Mouse (Mus musculus) hematopoietic stem cell, adult 5-6 weeks (primary cell): ENCODE results near the gene Frg2f1. TPM values are rescaled to one million over a fixed set of nuclear protein-coding genes. Genes with fewer than 3 reads are reported as not detected.
A peak's percentile ranks its signal among the peaks of the same experiment; 100 is the strongest.
"Not testable (repeated sequence)": the region's sequence is repeated elsewhere in the genome, so short reads cannot be mapped to it uniquely, and the experiment has no call there.

Experiments
- ATAC-seq, 2 experiments: fragments of 125-278 bp in 1 of 2; replicated peaks in 1 of 2; 2 replicates each; pipeline ENCODE4 v1.8.0; 2016 to 2017; ENCODE audit warnings: inconsistent platforms in 2 of 2, mild to moderate bottlenecking in 2 of 2, moderate number of reproducible peaks in 2 of 2, low read depth in 1 of 2, moderate TSS enrichment in 1 of 2; ENCODE audit not compliant: low FRiP score in 2 of 2, poor library complexity in 2 of 2, severe bottlenecking in 2 of 2, insufficient read depth in 1 of 2, low TSS enrichment in 1 of 2
- total RNA-seq: library from RNA; stranded (forward); fragments of 172-1452, 232-1000 nt; gene quantifications from 2 replicates; pipeline ENCODE4 v1.2.3, GENCODE M21; 2017

Gene Frg2f1
- total RNA-seq = 2.9 and 9.8 TPM in 2 replicates

DNA sequence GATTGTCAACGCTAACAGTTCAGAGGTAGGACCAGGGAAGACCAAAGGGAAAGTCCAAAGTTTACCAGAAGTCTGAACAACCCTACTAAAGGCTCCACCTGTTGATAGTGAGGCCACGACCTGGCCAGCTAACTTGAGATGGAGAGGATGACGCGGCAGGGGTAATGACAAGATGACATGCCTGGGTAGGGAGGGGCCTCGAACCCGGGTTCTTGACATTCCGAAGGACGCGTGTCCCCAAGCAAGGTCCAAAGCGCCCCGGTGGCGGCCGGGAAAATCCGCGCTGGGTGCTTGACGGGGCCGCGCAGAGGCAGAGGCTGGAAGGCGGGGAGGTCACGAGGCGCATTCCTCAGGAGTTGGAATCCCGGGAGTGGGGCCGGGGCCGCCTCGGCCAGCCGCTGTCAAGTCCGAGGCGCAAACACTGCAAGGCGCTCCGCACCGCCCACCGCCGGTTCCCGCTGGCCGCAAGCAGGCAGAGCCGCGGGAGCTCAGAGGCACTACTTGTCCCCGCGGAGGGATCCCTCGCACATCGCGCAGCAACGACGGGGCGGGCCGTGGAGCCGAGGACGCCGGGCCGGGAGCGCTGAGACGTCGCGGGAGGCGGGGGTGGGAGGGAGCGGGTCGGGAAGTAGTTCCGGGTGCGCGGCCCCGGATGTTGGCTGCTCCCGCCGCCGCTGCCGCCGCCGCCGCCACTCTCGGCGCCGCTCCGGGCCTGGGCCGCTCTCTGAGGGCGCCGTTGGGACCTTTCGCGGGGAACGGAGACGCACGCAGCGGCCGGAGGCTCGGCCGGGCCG is at the start of gene Frg2f1:
Frg2f1 (minus strand) TSS at position 499 of the 794 bp plus-strand sequence.
- peak; percentile 80 to 93 for ATAC-seq

DNA sequence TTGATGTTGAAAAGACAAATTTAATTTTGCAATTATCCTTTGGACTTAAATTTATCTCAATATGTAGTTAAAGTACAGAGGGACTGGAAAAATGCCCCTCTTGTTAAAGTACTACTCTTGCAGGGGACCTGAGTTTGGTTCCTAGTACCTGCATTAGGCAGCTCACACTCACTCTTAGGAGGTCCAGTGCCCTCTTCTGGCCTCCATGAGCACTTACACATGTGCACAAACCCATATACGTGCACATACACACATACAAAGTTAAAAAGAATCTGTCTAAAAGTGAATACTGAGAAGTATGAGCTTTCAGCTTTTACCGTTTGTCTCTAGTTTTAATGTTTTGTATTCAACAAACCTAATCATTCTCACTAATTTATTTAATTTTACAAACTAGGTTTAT is 48.7 kb upstream of the Frg2f1 start:
- no peak for ATAC-seq

DNA sequence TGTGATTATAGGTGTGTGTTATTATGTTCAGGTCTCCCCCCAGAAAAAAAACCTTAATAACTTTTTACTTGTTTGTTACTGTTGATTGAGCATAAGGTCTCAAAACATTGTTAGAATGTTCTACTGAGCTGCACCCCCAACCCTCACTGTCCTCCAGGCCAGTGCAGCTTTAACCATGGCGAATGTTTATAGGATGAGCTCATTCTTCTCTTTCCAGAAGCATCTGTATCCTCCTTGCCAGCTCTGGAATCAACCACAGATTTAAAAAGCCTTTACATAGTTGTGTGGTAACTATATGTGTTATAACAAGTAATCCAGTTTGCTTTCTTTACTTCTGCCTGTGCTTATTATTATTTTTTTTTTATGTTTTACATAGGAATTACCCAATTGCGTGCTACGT is 36.1 kb upstream of the Frg2f1 start:
- ATAC-seq = no peak

DNA sequence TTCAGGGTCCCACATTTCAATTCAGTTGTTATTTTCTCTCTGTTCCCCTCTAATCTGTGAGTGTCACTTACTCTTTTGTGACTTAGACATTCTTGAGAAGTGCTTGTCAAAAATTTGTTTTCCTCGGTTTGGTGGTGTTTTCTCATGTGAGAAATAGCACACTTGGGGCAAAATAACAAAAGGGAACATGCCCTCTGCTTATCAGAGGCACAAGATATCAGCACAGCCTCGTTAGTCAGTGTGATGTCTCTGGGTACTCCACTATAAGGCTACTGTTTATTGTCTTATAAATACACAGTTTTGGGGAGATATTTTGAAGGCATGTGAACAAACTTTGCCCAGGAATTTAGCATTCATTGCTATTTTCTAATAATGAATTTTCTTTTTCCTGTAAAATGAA is 35.2 kb upstream of the Frg2f1 start:
- no peak for ATAC-seq

DNA sequence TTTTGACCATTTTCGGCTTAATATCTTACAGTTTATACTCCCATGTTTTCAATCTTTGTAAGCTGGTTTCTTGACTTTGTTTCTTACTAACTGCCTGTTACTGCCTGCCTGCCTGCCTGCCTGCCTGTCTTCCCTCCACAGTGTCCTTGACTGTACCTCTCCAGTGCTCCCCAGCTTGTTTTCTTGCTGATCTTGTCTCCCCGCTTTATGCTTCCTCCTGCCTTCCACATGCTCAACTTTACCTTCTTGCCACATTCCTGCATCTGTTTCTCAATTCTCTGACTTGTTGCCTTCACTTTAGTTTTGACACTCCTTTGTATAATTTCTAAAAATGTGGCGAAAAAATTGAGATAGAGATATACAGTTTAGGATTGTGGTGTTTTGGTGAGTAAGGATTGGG is 33.4 kb upstream of the Frg2f1 start:
- no peak; a peak in 1 of 4 replicates for ATAC-seq

DNA sequence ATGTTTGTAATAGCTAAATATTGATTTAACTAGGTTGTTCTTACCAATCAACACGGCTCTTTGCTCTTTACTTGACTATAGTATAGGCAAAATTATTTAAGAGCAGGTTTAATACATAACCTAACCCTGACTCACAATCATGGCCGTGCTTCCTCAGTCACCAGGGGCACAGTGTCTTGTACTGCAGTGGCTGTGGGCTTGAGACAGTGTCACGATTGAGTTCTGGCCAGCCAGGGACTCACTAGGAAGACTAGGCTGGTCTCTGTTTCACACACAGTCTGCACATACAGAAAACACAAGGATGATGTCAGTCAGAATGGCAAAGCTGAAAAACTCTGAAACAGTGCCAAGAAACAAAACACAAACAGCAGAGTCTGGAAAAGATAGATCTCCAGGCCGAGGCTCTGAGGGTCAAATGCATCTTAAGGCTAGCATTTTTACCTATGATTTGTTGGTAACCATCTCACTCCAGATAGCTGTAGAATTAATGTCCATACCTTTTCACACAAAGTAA is 27.1 kb upstream of the Frg2f1 start:
- ATAC-seq = no peak

DNA sequence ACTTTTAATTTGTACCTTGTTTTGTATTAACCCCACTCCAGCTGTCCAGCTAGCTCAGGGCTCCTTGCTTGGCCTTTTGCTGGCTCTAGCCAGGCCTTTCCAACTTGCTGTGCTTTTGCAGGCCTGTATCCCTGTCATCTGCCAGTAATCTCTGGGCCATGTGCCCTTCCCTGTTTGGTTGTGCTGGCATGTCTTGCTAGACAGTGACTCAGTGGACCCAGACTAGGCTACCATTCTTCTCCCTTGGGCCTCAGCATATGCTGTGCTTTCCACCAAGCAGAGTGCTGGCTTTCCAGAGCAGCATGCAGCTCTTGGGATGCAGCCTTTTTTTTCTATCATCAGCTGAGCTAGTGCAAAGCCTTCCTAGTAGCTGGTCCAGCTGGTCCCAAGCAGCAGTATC is 23.8 kb upstream of the Frg2f1 start:
- ATAC-seq = no peak

DNA sequence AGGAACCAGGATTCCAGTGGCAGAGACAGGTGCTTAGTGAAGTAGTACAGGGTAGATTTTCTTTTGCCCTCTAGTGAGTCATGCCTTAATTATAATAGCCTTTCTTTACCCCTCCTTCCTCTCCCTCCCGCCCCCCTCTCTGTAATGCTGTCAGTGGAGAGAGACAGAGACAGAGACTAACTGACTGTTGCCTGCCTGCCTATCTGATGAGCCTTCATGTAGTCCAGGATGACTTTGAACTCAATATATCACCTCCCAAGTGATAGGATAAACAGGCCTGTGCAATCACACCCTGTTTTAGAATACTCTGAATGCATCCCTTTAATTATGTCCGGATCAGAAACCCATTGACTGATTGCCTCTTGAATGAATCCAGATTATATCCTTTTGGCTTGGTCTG is 16.1 kb upstream of the Frg2f1 start:
- no peak for ATAC-seq

DNA sequence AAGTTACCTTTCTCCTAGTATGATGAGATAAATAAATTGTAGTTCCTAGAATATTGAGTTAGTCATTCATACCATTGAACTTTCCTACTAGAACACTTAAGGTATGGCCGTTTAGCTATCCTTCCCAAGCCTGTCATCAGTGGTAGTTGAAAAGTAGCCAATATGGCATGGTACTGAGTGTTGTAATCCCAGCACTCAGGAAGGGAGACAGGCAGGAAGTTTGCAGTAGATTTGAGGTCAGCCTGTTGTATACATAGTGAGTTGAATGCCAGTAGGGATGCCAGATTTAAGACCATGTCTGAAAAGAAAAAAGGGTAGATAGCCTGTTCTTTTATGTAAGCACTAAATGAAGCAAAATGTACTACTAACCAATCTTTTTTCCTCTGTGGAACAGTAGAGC is 11.5 kb upstream of the Frg2f1 start:
- no peak for ATAC-seq

DNA sequence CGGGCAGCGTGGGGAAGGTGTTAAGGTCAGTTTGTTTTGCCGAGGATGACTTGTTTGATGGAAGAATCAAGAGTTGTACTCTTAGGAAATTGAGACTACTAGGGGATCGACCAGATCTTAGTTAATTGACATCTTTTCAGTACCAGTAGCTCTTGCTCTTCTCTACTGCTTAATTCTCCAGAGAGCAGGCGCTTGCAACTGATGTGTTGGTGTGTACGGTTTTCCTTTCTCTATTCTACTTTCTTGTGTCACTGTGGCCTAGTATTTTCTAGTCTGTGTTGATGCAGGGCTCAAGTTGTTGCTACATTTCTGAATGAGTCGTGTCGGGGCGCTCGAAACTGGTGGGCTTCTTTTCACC is 1.2 kb upstream of the Frg2f1 start:
- ATAC-seq = no peak

DNA sequence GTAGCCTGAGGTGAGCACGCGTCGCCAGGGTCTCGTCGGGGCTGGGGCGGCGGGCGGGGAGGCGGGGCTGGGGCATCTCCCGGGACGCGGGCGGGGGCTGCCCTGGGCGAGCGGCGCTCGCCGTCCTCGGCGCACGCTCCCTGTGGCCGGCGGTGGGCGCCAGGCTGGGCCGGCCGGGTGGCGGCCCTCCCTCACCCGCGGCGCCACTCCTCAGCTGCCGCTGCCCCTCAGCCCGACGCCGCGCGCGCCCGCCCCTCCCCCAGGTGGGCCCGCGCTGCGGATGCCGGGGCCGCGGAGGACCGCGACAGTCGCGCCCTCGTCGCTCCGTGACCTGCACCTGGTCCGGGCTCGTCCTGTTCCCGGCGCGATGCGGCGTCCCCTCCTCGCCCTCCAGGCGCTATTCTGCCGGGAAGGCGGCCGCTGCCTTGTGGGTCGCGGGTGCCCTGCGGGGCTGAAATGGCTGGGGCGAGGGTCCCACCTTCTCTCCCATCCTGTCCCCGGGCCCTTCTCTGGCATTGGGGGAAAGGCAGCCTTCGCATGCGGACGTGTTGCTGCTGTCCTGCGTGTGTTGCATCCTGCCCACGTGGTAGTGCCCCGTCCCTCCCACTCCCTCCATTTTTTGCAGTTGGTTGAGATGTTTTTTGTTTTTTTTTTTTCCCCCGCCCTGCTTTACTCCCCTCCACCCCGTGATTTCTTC is 655 bp upstream of the Frg2f1 start:
- peak; percentile 10 to 52; a peak in 2 of 4 replicates for ATAC-seq

DNA sequence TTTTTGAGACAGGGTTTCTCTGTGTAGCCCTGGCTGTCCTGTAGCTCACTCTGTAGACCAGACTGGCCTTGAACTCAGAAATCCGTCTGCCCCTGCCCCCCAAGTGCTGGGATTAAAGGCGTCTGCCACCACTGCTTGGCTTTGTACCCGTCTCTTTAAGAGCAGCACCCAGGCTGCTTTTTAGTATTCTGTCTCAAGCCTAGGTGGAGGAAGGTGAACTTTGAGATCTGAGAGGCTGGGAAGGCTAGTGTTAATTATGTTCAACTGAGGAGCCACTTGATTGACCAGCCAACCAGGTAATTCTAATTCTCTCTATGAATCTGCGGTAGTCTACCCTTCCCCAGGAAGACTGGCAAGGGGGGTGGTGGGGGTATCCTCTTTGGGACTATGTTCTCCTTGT is 1.9 kb downstream of the Frg2f1 start:
- no peak for ATAC-seq

DNA sequence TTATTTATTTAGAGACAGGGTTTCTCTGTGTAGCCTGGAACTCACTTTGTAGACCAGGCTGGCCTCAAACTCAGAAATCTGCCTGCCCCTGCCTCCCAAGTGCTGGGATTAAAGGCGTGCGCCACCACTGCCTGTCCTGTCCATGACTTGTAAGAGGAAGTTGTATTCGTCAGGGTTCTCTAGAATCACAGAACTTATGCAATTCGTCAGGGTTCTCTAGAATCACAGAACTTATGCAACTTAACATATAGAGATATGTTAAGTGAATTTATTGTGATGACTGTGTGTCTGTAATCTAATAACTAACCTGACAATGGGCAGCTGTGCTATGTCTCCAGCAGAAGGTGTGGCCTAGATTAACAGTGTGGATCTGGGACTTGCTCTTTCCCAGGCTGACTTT is 2.7 kb downstream of the Frg2f1 start, which contains the start of gene Foxj3:
Foxj3 (plus strand) TSS at position 390 of the 400 bp plus-strand sequence.
- not testable (repeated sequence) for ATAC-seq

DNA sequence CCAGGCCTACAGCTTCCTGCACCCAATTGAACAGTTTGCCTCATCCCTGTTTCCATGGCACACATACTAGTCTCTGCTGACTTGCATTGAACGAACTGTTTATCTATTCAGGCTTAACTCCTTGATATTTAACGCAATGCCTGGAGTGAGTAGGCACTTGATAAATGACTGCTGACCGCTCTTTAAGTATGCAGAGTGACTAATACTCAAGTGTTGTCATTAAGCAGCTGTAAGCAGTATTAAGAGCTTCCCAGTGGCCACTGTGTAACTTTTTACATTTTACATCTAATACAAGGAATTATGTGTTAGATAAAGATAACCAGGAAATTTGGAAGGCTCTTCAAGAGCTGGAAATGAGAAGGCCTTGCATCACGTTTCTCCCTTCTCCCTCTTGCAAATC is 4.2 kb downstream of the Frg2f1 start:
- no peak for ATAC-seq

DNA sequence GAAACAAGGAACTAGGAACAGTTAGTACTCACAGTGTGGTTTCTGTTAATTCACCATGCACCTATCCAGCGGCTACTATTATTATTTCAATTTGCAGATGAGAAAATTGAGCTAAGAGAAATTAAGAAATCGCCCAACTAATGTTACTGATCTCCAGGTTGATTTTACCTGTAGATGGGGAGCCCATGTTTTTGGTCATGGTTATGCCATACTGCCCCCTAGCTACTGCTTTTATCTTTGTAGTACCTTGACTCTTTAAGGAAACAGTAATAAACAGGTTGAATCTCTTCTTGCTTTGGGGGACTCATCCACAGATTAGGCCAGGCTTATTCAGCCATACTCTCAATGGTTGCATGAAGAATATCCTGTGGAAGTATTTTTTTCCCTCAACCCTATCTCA is 7.5 kb downstream of the Frg2f1 start:
- no peak for ATAC-seq

DNA sequence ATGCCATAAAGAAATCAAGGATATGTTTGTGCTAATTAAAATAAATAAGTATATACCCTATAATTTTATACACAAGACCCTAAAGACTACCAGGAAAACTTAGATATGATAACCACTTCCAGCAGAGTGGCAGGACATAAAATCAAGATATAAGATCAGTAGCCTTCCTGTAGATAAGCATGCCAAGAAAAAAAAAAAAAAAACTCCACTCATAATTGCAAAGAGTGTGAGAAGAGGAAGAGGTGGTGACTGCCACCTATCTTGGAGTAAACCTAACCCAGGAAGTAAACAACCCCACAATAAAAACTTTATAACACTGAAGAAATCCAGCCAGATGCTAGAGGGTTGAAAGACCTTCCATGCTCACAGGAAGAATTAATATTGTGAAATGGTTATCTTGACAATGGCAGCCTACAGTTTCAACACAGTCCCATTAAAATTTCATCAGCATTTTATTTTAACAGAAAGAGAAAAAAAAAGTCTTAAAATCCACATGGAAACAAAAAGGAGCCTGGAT is 12.9 kb downstream of the Frg2f1 start:
- no peak for ATAC-seq

DNA sequence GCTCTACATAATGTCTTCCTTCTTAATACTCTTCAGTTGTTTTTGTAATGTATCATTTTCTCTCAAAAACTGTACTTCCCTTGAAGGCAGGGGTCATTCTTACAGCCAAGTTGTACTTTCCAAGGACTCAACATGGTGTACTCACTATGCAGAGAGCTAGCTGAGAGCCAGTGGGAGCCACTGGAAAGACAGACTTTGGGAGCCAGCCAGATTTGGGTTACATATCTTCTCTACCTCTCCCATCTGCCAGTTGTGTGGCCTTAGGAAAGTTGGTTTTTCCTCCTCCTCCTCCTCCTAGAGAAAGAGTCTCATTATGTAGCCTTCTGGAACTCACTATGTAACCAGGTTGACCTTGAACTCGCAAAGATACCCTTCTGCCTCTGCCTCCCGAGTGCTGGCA is 14.9 kb downstream of the Frg2f1 start:
- no peak for ATAC-seq

DNA sequence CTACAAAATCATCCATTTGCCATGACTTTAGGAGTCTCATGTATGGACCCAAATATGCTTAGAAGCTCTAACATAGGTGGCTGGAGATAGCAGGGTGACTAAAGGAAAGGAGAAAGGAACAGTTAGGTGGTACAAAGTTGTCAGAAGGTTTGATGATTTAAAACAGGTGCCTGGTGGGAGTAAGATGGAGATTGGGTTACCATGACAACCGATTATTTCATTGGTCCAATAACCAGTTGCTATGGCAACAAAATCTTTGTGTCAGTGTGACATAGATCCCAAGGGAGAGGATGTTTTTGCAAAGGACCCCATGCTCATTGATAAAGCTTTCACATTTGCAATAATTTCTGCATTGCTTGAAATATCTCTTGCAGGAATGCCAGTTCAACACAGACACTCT is 15.3 kb downstream of the Frg2f1 start:
- ATAC-seq = no peak
